Mouse (Mus musculus) liver, embryonic 14.5 days (tissue): ENCODE results near the gene Ccnc.

Source experiments
- CTCF ChIP-seq: IDR thresholded peaks from 2 replicates; pipeline ENCODE4 v1.5.1; 2016; ENCODE audit warnings: antibody characterized with exemption, low read depth, control low read depth
- EP300 ChIP-seq: IDR thresholded peaks from 2 replicates; pipeline ENCODE4 v1.6.1; 2016; ENCODE audit warnings: antibody characterized with exemption, low read depth

DNA sequence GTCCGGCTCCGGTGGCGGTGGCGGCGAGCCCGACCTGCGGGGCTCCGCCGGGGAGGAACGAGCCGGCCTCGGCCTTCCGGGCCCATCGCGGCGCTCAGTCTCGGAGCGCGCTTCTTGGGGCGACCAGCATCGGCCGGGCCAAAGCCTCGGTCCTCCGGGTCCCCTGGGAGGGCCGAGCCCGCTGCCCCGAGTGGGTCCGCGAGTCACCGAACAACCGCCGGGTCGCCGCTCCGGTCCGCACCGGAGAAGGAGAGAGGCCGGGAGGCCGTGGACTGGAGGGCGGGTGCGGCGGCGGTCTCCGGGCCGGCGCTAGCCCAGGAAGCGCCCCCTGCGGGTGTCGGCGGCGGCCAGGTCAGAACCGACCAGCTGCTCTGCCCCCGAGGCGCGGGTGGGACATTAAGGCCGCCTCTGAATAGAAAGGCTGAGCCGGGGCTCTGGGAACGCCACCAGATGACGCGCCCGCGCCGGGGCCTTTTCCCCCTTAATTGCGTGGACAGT lies 38.7 kb upstream of the Ccnc start:
- no peak for TF ChIP-seq CTCF
- no peak for TF ChIP-seq EP300
